Mouse (Mus musculus): ENCODE results near the gene Fto.

- TF ChIP-seq CTCF (IDR thresholded peaks at IDR 0.05; ENCODE audit: extremely low read depth, insufficient read depth, low read length) (no peak), POLR2A (IDR thresholded peaks at IDR 0.05; ENCODE audit: extremely low read depth, insufficient read depth, low read length) (no peak)
These were observed 192.8 kb downstream of the Fto start for GRCm38 (mm10) chr8:91505997-91506672.
